Mouse (Mus musculus): Measurements from ENCODE around the gene 1700037C18Rik. TPM values are rescaled to one million over a fixed set of nuclear protein-coding genes. Genes with fewer than 3 reads are reported as not detected.

The 1700037C18Rik gene
- total and polyA plus RNA-seq, 3 experiments, result 3.5 to 7.2 TPM; not detected in 1

DNA sequence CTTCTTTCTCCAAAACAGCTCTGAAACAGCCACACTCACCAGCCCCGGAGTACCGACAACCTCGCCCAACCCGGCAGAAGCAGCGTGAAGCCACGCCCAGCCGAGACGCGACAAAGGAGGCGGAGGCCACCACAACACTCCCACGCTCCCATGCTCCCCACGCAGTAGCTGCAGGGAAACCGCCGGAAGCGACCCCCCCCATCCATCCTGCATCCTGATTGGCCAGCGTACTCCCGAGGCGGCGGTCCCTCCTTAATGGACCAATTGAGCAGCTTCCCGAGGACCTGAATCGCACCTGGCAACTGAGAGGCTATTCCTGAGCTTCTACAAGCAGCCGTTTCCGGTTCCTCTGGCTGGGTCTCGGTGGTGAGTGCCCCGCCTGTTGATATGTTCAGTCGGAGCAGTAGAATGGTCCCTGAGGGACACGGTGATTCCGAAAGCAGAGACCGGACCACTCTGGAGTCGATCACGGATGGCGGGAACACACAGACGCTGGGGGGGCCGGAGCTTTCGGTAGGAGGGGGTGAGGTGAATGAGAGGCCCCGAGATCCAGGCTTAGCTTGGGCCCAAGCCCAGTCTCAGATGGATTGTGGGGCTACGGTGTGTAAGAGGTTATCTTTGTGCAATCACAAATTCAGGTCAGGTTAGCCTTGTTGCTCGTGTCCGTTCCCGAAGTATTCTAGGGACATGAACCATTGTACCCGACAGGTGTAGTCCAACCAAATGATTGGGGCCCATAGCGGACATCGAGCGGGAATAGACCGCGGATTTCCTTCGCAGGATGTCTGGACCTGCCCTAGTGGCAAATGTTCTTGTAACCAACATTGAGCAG, 36.1 kb downstream of the 1700037C18Rik start, which contains the start of gene Naa60:
TSS of gene Naa60 (plus strand) at position 160 of the 832 bp plus-strand sequence.
- H3K4me3 ChIP-seq (ENCODE audit: control insufficient read depth in 1 of 2, insufficient read depth in 1 of 2, low read depth in 2 of 2, low read length in 2 of 2), result no peak within 1 kb of the TSS
- H3K27ac ChIP-seq (ENCODE audit: control insufficient read depth, low read depth, low read length), result no peak within 1 kb of the TSS
- no peaks in the 10 kb centered on the region for H3K27me3 ChIP-seq (ENCODE audit: control insufficient read depth in 1 of 2, insufficient read depth in 2 of 2, low read length in 2 of 2)
- H3K4me1 ChIP-seq (ENCODE audit: control insufficient read depth in 1 of 2, insufficient read depth in 2 of 2, low read length in 2 of 2), result no peaks in the 10 kb centered on the region
- TF ChIP-seq TCF12 (IDR thresholded peaks at IDR 0.05; ENCODE audit: low read depth, low read length), result no peak
- H3K79me2 ChIP-seq (ENCODE audit: control insufficient read depth, insufficient read depth, low read length, poor library complexity), result no peaks in the 10 kb centered on the region
- H3K36me3 ChIP-seq (ENCODE audit: control insufficient read depth in 1 of 2, insufficient read depth in 2 of 2, low read length in 2 of 2), result no peaks in the 10 kb centered on the region; a peak in 3 of 4 replicates
- no peak within 1 kb of the TSS for H3K9ac ChIP-seq (ENCODE audit: control insufficient read depth, low read depth, low read length, poor library complexity, severe bottlenecking)
- H3K9me3 ChIP-seq (replicated peaks; ENCODE audit: insufficient read depth, low read length), result no peaks in the 10 kb centered on the region
- no peak for DNase-seq (ENCODE audit: low read depth, low spot score)

DNA sequence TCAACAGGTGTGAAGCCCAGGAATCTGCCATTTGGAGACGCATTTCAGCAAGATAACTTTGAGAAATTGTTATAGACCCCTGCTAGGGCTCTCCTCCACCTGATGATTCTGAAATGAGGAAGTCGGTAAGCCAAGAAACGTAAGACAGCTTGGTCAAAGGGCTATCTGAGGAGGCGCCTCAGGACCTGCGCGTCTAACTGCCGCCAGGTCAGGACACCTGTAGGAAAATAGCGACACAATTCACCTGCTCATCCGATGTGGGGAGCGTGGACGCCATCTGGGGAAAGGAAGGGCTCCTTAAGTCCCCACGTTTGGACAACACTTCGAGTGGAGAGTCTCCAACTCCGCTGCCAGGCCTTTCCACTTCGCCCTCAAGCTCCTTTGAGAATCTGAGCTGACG, 36.7 kb downstream of the 1700037C18Rik start:
- no peaks in the 10 kb centered on the region for H3K27me3 ChIP-seq (ENCODE audit: control insufficient read depth in 1 of 2, insufficient read depth in 2 of 2, low read length in 2 of 2)

DNA sequence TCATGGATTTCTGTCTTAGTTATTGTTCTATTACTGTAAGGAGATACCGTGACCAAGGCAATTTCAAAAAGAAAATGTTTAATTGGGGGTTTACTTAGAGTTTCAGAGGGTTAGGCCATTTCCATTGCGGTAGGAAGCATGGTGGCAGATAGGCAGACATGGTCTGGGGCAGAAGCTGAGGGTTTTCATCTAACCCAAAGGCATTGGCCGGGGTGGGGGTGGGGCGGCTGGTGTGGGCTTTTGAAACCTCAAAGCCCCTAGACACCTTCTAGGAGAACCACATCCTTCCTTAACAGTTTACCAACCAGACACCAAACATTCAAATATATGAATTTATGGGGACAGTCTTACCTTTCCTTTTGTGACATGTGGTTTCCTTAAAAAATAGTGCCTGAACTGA, 49.2 kb downstream of the 1700037C18Rik start:
- Histone ChIP-seq H3K27me3 (ENCODE audit: control insufficient read depth in 1 of 2, insufficient read depth in 2 of 2, low read length in 2 of 2) (no peaks in the 10 kb centered on the region), H3K9ac (ENCODE audit: control insufficient read depth, low read depth, low read length, poor library complexity, severe bottlenecking) (no peak overlapping the region), H3K79me2 (ENCODE audit: control insufficient read depth, insufficient read depth, low read length, poor library complexity) (no peaks in the 10 kb centered on the region), H3K36me3 (ENCODE audit: control insufficient read depth in 1 of 2, insufficient read depth in 2 of 2, low read length in 2 of 2) (peaks cover 0 to 4% of the 10 kb centered on the region in 2 experiments; a peak in 2 of 4 replicates), H3K4me1 (ENCODE audit: control insufficient read depth in 1 of 2, insufficient read depth in 2 of 2, low read length in 2 of 2) (no peaks in the 10 kb centered on the region), H3K4me3 (ENCODE audit: control insufficient read depth in 1 of 2, insufficient read depth in 1 of 2, low read depth in 2 of 2, low read length in 2 of 2) (no peak overlapping the region), H3K9me3 (replicated peaks; ENCODE audit: insufficient read depth, low read length) (no peaks in the 10 kb centered on the region), H3K27ac (ENCODE audit: control insufficient read depth, low read depth, low read length) (no peak overlapping the region)
- no peak for DNase-seq (ENCODE audit: low read depth, low spot score)
- TF ChIP-seq UBTF (IDR thresholded peaks at IDR 0.05; ENCODE audit: borderline replicate concordance, insufficient read depth, low read depth, low read length), result no peak
- no peak for TF ChIP-seq EP300 (IDR thresholded peaks at IDR 0.05; ENCODE audit: low read depth in 1 of 2, low read length in 2 of 2)
- TF ChIP-seq USF2 (IDR thresholded peaks at IDR 0.05; ENCODE audit: borderline replicate concordance in 1 of 2, insufficient read depth in 1 of 2, low read depth in 1 of 2, low read length in 2 of 2), result no peak
- TF ChIP-seq HCFC1 (IDR thresholded peaks at IDR 0.05; ENCODE audit: low read depth, low read length), result no peak
- no peak for TF ChIP-seq SIN3A (IDR thresholded peaks at IDR 0.05; ENCODE audit: low read length)
- no peak for TF ChIP-seq TBP (IDR thresholded peaks at IDR 0.05; ENCODE audit: low read depth, low read length)
- TF ChIP-seq GATA1 (IDR thresholded peaks at IDR 0.05; ENCODE audit: low read depth, low read length), result no peak
- no peak for TF ChIP-seq USF1 (IDR thresholded peaks at IDR 0.05; ENCODE audit: low read depth, low read length)
- no peak for TF ChIP-seq NRF1 (IDR thresholded peaks at IDR 0.05; ENCODE audit: insufficient read depth, low read depth, low read length, poor library complexity, severe bottlenecking)
- no peak for TF ChIP-seq TAL1 (IDR thresholded peaks at IDR 0.05; ENCODE audit: low read length)
- TF ChIP-seq SMC3 (IDR thresholded peaks at IDR 0.05; ENCODE audit: low read depth, low read length), result no peak
- TF ChIP-seq ZKSCAN1 (IDR thresholded peaks at IDR 0.05; ENCODE audit: low read depth, low read length), result no peak
- no peak for TF ChIP-seq POLR2AphosphoS2 (IDR thresholded peaks at IDR 0.05; ENCODE audit: low read length)

More for the DNA sequence above, 36.7 kb downstream of the 1700037C18Rik start:
- H3K4me3 ChIP-seq (ENCODE audit: control insufficient read depth in 1 of 2, insufficient read depth in 1 of 2, low read depth in 2 of 2, low read length in 2 of 2), result no peak overlapping the region
- no peak for TF ChIP-seq ETS1 (IDR thresholded peaks at IDR 0.05; ENCODE audit: low read depth, low read length)
- no peak for TF ChIP-seq USF2 (IDR thresholded peaks at IDR 0.05; ENCODE audit: borderline replicate concordance in 1 of 2, insufficient read depth in 1 of 2, low read depth in 1 of 2, low read length in 2 of 2)
- no peak for TF ChIP-seq MYB (IDR thresholded peaks at IDR 0.05; ENCODE audit: low read depth, low read length)
- no peak for TF ChIP-seq USF1 (IDR thresholded peaks at IDR 0.05; ENCODE audit: low read depth, low read length)
- no peak for TF ChIP-seq HCFC1 (IDR thresholded peaks at IDR 0.05; ENCODE audit: low read depth, low read length)
- no peak for TF ChIP-seq POLR2A (IDR thresholded peaks at IDR 0.05; ENCODE audit: control insufficient read depth in 1 of 2, insufficient read depth in 1 of 2, low read depth in 1 of 2, low read length in 2 of 2, poor library complexity in 1 of 2)
- TF ChIP-seq MXI1 (IDR thresholded peaks at IDR 0.05; ENCODE audit: low read depth, low read length), result no peak
- H3K4me1 ChIP-seq (ENCODE audit: control insufficient read depth in 1 of 2, insufficient read depth in 2 of 2, low read length in 2 of 2), result no peaks in the 10 kb centered on the region
- no peak for DNase-seq (ENCODE audit: low read depth, low spot score)
- no peaks in the 10 kb centered on the region for H3K79me2 ChIP-seq (ENCODE audit: control insufficient read depth, insufficient read depth, low read length, poor library complexity)
- H3K9me3 ChIP-seq (replicated peaks; ENCODE audit: insufficient read depth, low read length), result no peaks in the 10 kb centered on the region
- no peaks in the 10 kb centered on the region; a peak in 3 of 4 replicates for H3K36me3 ChIP-seq (ENCODE audit: control insufficient read depth in 1 of 2, insufficient read depth in 2 of 2, low read length in 2 of 2)
- no peak overlapping the region for H3K27ac ChIP-seq (ENCODE audit: control insufficient read depth, low read depth, low read length)
- no peak overlapping the region for H3K9ac ChIP-seq (ENCODE audit: control insufficient read depth, low read depth, low read length, poor library complexity, severe bottlenecking)

All from MEL (cell line).